Mouse (Mus musculus): ENCODE data around the gene Dexi.

GRCm38 (mm10) chr16:10471950-10472349, 70.9 kb downstream of the Dexi start:
- TF ChIP-seq TAL1 (IDR thresholded peaks at IDR 0.05; ENCODE audit: low read length) (no peak), GATA1 (IDR thresholded peaks at IDR 0.05; ENCODE audit: low read length) (no peak)
